Mouse (Mus musculus) MEL (cell line): ENCODE data around the gene Fam107b. TPM values are rescaled to one million over a fixed set of nuclear protein-coding genes. Genes with fewer than 3 reads are reported as not detected.
A peak's percentile ranks its signal among the peaks of the same experiment; 100 is the strongest.

Source experiments
- DNase-seq: peaks from one replicate; pipeline ENCODE4 v3.0.0; 2011; ENCODE audit warnings: low read depth, low spot score
- H3K27ac ChIP-seq: 2 replicates; pipeline ENCODE4 v1.5.1; 2012; ENCODE audit warnings: low read depth, mild to moderate bottlenecking, control low read depth, low read length, moderate library complexity; ENCODE audit not compliant: control insufficient read depth
- H3K27me3 ChIP-seq, 2 experiments: fragments of 150-350 bp in 1 of 2; sonication (generic) in 1 of 2; 2 replicates each; pipeline ENCODE4 v1.6.1; 2012; ENCODE audit warnings: low read length in 2 of 2, mild to moderate bottlenecking in 2 of 2, improper control_type of control experiment in 1 of 2, moderate library complexity in 1 of 2; ENCODE audit not compliant: insufficient read depth in 2 of 2, control insufficient read depth in 1 of 2
- H3K36me3 ChIP-seq, 2 experiments: 2 replicates each; pipeline ENCODE4 v1.6.1; 2012 to 2014; ENCODE audit warnings: low read length in 2 of 2, improper control_type of control experiment in 1 of 2, inconsistent platforms in 1 of 2, mild to moderate bottlenecking in 1 of 2; ENCODE audit not compliant: insufficient read depth in 2 of 2, control insufficient read depth in 1 of 2
- H3K4me1 ChIP-seq, 2 experiments: fragments of 150-350 bp in 1 of 2; sonication (generic) in 1 of 2; 2 replicates each; pipeline ENCODE4 v1.6.1; 2012; ENCODE audit warnings: low read length in 2 of 2, improper control_type of control experiment in 1 of 2, mild to moderate bottlenecking in 1 of 2; ENCODE audit not compliant: insufficient read depth in 2 of 2, control insufficient read depth in 1 of 2
- H3K4me3 ChIP-seq, 2 experiments: fragments of 150-350 bp in 1 of 2; sonication (generic) in 1 of 2; 2 replicates each; pipeline ENCODE4 v1.5.1; 2012; ENCODE audit warnings: low read depth in 2 of 2, low read length in 2 of 2, mild to moderate bottlenecking in 2 of 2, moderate library complexity in 2 of 2, control low read depth in 1 of 2, improper control_type of control experiment in 1 of 2; ENCODE audit not compliant: control insufficient read depth in 1 of 2, insufficient read depth in 1 of 2
- H3K79me2 ChIP-seq: 2 replicates; pipeline ENCODE4 v1.6.1; 2012; ENCODE audit warnings: mild to moderate bottlenecking, low read length, moderate library complexity; ENCODE audit not compliant: control insufficient read depth, poor library complexity, insufficient read depth
- H3K9ac ChIP-seq: 2 replicates; pipeline ENCODE4 v1.6.1; 2012; ENCODE audit warnings: low read depth, mild to moderate bottlenecking, control low read depth, low read length, moderate library complexity; ENCODE audit not compliant: control insufficient read depth, poor library complexity, severe bottlenecking
- H3K9me3 ChIP-seq: fragments of 150-350 bp; sonication (generic); replicated peaks from 2 replicates; pipeline ENCODE4 v1.6.1; 2012; ENCODE audit warnings: mild to moderate bottlenecking, low read length, improper control_type of control experiment, moderate library complexity; ENCODE audit not compliant: insufficient read depth
- BHLHE40 ChIP-seq: IDR thresholded peaks from 2 replicates; pipeline ENCODE4 v1.6.1; 2012; ENCODE audit warnings: low read depth, mild to moderate bottlenecking, inconsistent platforms, low read length, improper control_type of control experiment, borderline replicate concordance
- CHD2 ChIP-seq: IDR thresholded peaks from 2 replicates; pipeline ENCODE4 v1.6.1; 2011; ENCODE audit warnings: low read length, improper control_type of control experiment
- ETS1 ChIP-seq: IDR thresholded peaks from 2 replicates; pipeline ENCODE4 v1.6.1; 2012; ENCODE audit warnings: low read depth, mild to moderate bottlenecking, inconsistent platforms, low read length, improper control_type of control experiment, moderate library complexity
- GATA1 ChIP-seq: IDR thresholded peaks from 2 replicates; pipeline ENCODE4 v1.6.1; 2011; ENCODE audit warnings: low read depth, low read length, improper control_type of control experiment
- JUND ChIP-seq: IDR thresholded peaks from 2 replicates; pipeline ENCODE4 v1.6.1; 2011; ENCODE audit warnings: low read depth, mild to moderate bottlenecking, improper control_type of control experiment, low read length
- MAZ ChIP-seq: IDR thresholded peaks from 2 replicates; pipeline ENCODE4 v1.6.1; 2012; ENCODE audit warnings: low read depth, mild to moderate bottlenecking, inconsistent platforms, low read length, improper control_type of control experiment
- MXI1 ChIP-seq: IDR thresholded peaks from 2 replicates; pipeline ENCODE4 v1.6.1; 2011; ENCODE audit warnings: mild to moderate bottlenecking, low read depth, low read length, improper control_type of control experiment
- MYC ChIP-seq: IDR thresholded peaks from 2 replicates; pipeline ENCODE4 v1.6.1; 2011; ENCODE audit warnings: low read depth, mild to moderate bottlenecking, low read length, improper control_type of control experiment, moderate library complexity
- NELFE ChIP-seq: IDR thresholded peaks from 2 replicates; pipeline ENCODE4 v1.6.1; 2011; ENCODE audit warnings: low read depth, low read length, improper control_type of control experiment
- POLR2A ChIP-seq, 2 experiments: IDR thresholded peaks; 2 replicates each; pipeline ENCODE4 v1.6.1; 2011 to 2012; ENCODE audit warnings: low read length in 2 of 2, mild to moderate bottlenecking in 2 of 2, control low read depth in 1 of 2, improper control_type of control experiment in 1 of 2, low read depth in 1 of 2, moderate library complexity in 1 of 2; ENCODE audit not compliant: control insufficient read depth in 1 of 2, insufficient read depth in 1 of 2, poor library complexity in 1 of 2
- POLR2AphosphoS2 ChIP-seq: IDR thresholded peaks from 2 replicates; pipeline ENCODE4 v1.6.1; 2011; ENCODE audit warnings: low read length, improper control_type of control experiment
- RCOR1 ChIP-seq: IDR thresholded peaks from 2 replicates; pipeline ENCODE4 v1.6.1; 2012; ENCODE audit warnings: low read depth, mild to moderate bottlenecking, inconsistent platforms, low read length, improper control_type of control experiment
- SMC3 ChIP-seq: IDR thresholded peaks from 2 replicates; pipeline ENCODE4 v1.6.1; 2011; ENCODE audit warnings: low read depth, low read length, improper control_type of control experiment
- ZC3H11A ChIP-seq: IDR thresholded peaks from 2 replicates; pipeline ENCODE4 v1.6.1; 2012; ENCODE audit warnings: low read depth, mild to moderate bottlenecking, inconsistent platforms, low read length, improper control_type of control experiment
- ZKSCAN1 ChIP-seq: IDR thresholded peaks from 2 replicates; pipeline ENCODE4 v1.6.1; 2012; ENCODE audit warnings: low read depth, mild to moderate bottlenecking, inconsistent platforms, low read length, improper control_type of control experiment, moderate library complexity
- ZMIZ1 ChIP-seq: IDR thresholded peaks from 2 replicates; pipeline ENCODE4 v1.6.1; 2012; ENCODE audit warnings: low read depth, mild to moderate bottlenecking, inconsistent platforms, low read length, improper control_type of control experiment, moderate library complexity
- polyA plus RNA-seq, 2 experiments: library from polyadenylated mRNA; stranded (reverse) in 1 of 2; unstranded in 1 of 2; fragments of >175 nt in 1 of 2; fragments of >200 nt in 1 of 2; gene quantifications; 2 replicates each; pipeline versions ENCODE4 v1.2.1 to v1.2.4; 2012; ENCODE audit warnings: low replicate concordance in 2 of 2, low read depth in 1 of 2; ENCODE audit not compliant: insufficient read length in 2 of 2, insufficient read depth in 1 of 2, missing spikeins in 1 of 2
- total RNA-seq: library from RNA; depleted of rRNA; stranded (reverse); fragments of 300-350 nt; gene quantifications from 2 replicates; pipeline ENCODE4 v1.2.3, GENCODE M21; 2012

Gene Fam107b
- total and polyA plus RNA-seq, 3 experiments: 10.0 to 15.5 TPM; not detected in 1

GRCm38 (mm10) chr2:3659300-3659910 lies 89.1 kb downstream of the Fam107b start:
- TF ChIP-seq MXI1: no peak
- no peak for TF ChIP-seq SMC3
- TF ChIP-seq MAZ: no peak
- TF ChIP-seq GATA1: no peak
- no peak for TF ChIP-seq POLR2AphosphoS2
- no peak for TF ChIP-seq NELFE
- no peak for TF ChIP-seq ZC3H11A
- TF ChIP-seq MYC: no peak
- Histone ChIP-seq H3K27ac (peak overlapping the region; percentile 20; the same call in 1 of the 2 replicates), H3K79me2 (no peaks in the 10 kb centered on the region)

GRCm38 (mm10) chr2:3664086-3664485 lies 93.8 kb downstream of the Fam107b start:
- no peak for DNase-seq
- H3K36me3 ChIP-seq: peaks cover 0 to 8% of the 10 kb centered on the region in 2 experiments; a peak in 2 of 4 replicates
- no peak for TF ChIP-seq ZC3H11A
- no peak for TF ChIP-seq MYC
- TF ChIP-seq POLR2AphosphoS2: no peak
- no peak for TF ChIP-seq ZMIZ1
- no peak for TF ChIP-seq ETS1
- no peak for TF ChIP-seq POLR2A (IDR thresholded peaks at IDR 0.05; ENCODE audit: control insufficient read depth in 1 of 2, insufficient read depth in 1 of 2, low read depth in 1 of 2, low read length in 2 of 2, poor library complexity in 1 of 2)
- TF ChIP-seq JUND: no peak
- TF ChIP-seq BHLHE40: no peak
- no peak for TF ChIP-seq ZKSCAN1
- no peak for TF ChIP-seq CHD2
- no peak for TF ChIP-seq RCOR1
- TF ChIP-seq, all 39 proteins: peak for 0
- Histone ChIP-seq H3K27me3 (no peaks in the 10 kb centered on the region), H3K27ac (no peak overlapping the region), H3K9me3 (no peaks in the 10 kb centered on the region), H3K79me2 (no peaks in the 10 kb centered on the region), H3K9ac (no peak overlapping the region), H3K4me1 (peaks cover 4 to 13% of the 10 kb centered on the region in 2 experiments; a peak in 1 of 4 replicates), H3K4me3 (no peak overlapping the region)

More at GRCm38 (mm10) chr2:3659300-3659910, 89.1 kb downstream of the Fam107b start:
- Histone ChIP-seq H3K36me3 (peaks cover 0 to 33% of the 10 kb centered on the region in 2 experiments; a peak in 2 of 4 replicates), H3K4me3 (no peak overlapping the region), H3K9ac (no peak overlapping the region), H3K9me3 (no peaks in the 10 kb centered on the region), H3K27me3 (no peaks in the 10 kb centered on the region), H3K4me1 (peaks cover 21 to 32% of the 10 kb centered on the region in 2 experiments)
- no peak for DNase-seq
